Mouse (Mus musculus): Measurements from ENCODE around the gene Snd1. TPM values are rescaled to one million over a fixed set of nuclear protein-coding genes. Genes with fewer than 3 reads are reported as not detected.

Gene Snd1
- polyA plus RNA-seq, 1 experiment, result 35.6 TPM

DNA sequence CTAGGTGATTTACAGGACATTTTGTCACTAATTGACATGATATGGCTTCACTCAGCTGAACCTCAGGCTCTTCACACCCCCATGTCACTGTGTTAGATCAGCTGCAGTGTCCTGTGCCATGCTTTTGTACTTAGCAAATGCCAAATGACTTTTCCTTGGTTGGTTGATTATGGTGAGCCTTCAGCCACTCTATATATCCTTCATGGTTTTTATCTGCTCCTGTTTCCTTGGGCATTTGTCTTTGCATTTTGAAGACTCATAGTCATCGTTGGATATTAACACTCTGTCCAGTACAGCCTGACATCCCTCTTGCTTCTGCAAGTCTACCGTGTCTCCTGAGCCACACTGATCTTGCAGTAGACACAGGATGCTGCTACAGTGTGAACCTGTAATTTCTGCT is 384.2 kb downstream of the Snd1 start:
- H3K27ac ChIP-seq (ENCODE audit: control insufficient read depth, insufficient read depth, low read depth, low read length, poor library complexity), result no peak overlapping the region
- no peaks in the 10 kb centered on the region; the same call in 1 of the 2 replicates for H3K4me1 ChIP-seq (ENCODE audit: control insufficient read depth, insufficient read depth, low read length)
- WGBS, result 87% methylated on average over 2 of the region's 2 CpGs
- TF ChIP-seq CTCF (IDR thresholded peaks at IDR 0.05; ENCODE audit: control insufficient read depth, insufficient read depth, low read length) (no peak), POLR2A (IDR thresholded peaks at IDR 0.05; ENCODE audit: borderline replicate concordance, control insufficient read depth, low read depth, low read length) (no peak)
- H3K4me3 ChIP-seq (replicated peaks; ENCODE audit: control insufficient read depth, low read depth, low read length), result no peak overlapping the region

DNA sequence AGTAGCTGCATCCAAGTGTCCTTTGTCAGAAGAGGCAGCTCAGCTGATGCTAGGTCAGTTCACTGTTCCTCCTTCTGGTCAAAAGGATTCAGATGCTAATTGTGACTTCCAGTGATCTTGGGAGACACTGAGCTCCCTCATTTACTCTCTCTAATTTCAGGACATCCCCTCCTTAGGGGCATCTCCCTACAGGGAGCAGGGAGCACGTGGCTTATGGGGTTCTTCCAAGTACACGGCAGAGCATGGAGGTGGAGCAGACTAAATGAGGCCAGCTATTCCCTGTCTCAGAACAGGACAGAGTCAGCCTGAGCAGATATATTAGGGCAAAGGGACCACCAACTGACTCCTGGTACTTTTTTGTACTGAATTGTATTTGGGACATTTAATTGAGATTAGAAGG is 385.5 kb downstream of the Snd1 start:
- 85% methylated on average over 2 of the region's 2 CpGs for WGBS

DNA sequence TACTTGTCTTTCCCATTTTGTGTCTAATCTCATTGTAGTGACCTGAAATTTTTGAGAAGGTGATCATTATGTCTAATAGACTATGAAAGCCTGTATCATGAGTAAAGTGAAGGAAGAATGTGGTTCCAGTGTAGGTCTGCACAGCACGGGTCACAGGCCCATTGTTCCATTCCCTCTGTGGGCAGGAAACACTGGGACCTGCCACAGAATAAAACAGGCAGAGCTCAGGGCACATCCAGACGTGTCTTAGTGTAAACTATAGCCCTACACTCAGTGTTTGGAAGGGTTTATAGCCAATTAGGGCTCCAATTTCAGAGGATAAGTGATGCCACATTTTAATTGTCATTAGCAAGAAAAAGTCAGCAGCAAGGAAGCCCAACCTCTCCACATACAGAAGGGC is 386.0 kb downstream of the Snd1 start:
- H3K4me3 ChIP-seq (replicated peaks; ENCODE audit: control insufficient read depth, low read depth, low read length), result no peak overlapping the region
- H3K27ac ChIP-seq (ENCODE audit: control insufficient read depth, insufficient read depth, low read depth, low read length, poor library complexity), result no peak overlapping the region
- WGBS, result 60% methylated on average over 2 of the region's 2 CpGs
- no peaks in the 10 kb centered on the region; the same call in none of the 2 replicates for H3K4me1 ChIP-seq (ENCODE audit: control insufficient read depth, insufficient read depth, low read length)
- TF ChIP-seq CTCF (IDR thresholded peaks at IDR 0.05; ENCODE audit: control insufficient read depth, insufficient read depth, low read length) (no peak), POLR2A (IDR thresholded peaks at IDR 0.05; ENCODE audit: borderline replicate concordance, control insufficient read depth, low read depth, low read length) (no peak)

More for the DNA sequence above, 385.5 kb downstream of the Snd1 start:
- H3K27ac ChIP-seq (ENCODE audit: control insufficient read depth, insufficient read depth, low read depth, low read length, poor library complexity), result no peak overlapping the region
- H3K4me1 ChIP-seq (ENCODE audit: control insufficient read depth, insufficient read depth, low read length), result no peaks in the 10 kb centered on the region; the same call in none of the 2 replicates
- no peak overlapping the region for H3K4me3 ChIP-seq (replicated peaks; ENCODE audit: control insufficient read depth, low read depth, low read length)
- TF ChIP-seq POLR2A (IDR thresholded peaks at IDR 0.05; ENCODE audit: borderline replicate concordance, control insufficient read depth, low read depth, low read length), result no peak
- TF ChIP-seq CTCF (IDR thresholded peaks at IDR 0.05; ENCODE audit: control insufficient read depth, insufficient read depth, low read length), result no peak

DNA sequence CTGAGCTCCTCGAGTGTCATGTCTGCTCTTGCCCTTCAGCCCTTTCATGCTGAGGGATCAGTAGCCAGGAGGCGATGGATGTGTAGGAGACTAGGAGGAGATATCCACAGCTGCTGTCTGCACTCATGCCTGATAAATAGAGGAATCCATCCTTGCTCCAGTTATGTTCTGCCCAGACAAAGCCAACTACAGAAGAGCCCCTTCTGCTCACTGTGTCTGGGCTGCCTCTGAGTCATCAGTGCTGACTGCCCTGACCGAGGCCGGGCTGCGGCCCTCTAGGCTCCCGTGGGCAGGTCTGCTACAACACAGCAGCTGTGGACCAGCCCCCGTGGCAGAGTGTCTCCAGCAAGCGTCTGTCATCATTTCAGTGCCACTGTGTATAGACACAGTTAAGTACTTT is 387.4 kb downstream of the Snd1 start:
- WGBS, result 83% methylated on average over 8 of the region's 8 CpGs
- Histone ChIP-seq H3K27ac (ENCODE audit: control insufficient read depth, insufficient read depth, low read depth, low read length, poor library complexity) (no peak overlapping the region), H3K4me3 (replicated peaks; ENCODE audit: control insufficient read depth, low read depth, low read length) (no peak overlapping the region), H3K4me1 (ENCODE audit: control insufficient read depth, insufficient read depth, low read length) (no peaks in the 10 kb centered on the region; the same call in none of the 2 replicates)
- no peak for TF ChIP-seq POLR2A (IDR thresholded peaks at IDR 0.05; ENCODE audit: borderline replicate concordance, control insufficient read depth, low read depth, low read length)
- TF ChIP-seq CTCF (IDR thresholded peaks at IDR 0.05; ENCODE audit: control insufficient read depth, insufficient read depth, low read length), result no peak

DNA sequence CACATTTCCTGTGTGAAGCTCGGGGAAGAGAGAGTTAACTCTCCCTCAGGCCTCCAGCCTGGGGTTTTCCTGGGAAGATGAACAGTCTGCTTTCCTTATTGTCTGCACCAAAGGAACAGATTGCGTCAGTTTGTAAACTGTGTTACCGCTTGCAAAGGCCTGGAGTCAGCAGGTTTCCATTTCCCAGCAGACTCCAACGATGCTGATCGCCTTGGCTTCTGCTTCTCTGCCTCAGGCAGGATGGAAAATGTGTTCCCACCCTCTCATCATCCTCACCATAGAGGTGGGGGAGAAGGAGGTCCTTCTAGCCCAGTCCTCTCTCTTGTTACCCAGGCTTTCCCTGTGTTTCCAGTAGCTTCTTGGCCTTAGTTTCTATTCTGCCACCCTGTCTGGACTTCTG is 389.7 kb downstream of the Snd1 start:
- 69% methylated on average over 5 of the region's 5 CpGs for WGBS
- TF ChIP-seq POLR2A (IDR thresholded peaks at IDR 0.05; ENCODE audit: borderline replicate concordance, control insufficient read depth, low read depth, low read length) (no peak), CTCF (IDR thresholded peaks at IDR 0.05; ENCODE audit: control insufficient read depth, insufficient read depth, low read length) (no peak)
- peaks cover 2% of the 10 kb centered on the region for H3K4me1 ChIP-seq (ENCODE audit: control insufficient read depth, insufficient read depth, low read length)
- no peak overlapping the region for H3K4me3 ChIP-seq (replicated peaks; ENCODE audit: control insufficient read depth, low read depth, low read length)
- H3K27ac ChIP-seq (ENCODE audit: control insufficient read depth, insufficient read depth, low read depth, low read length, poor library complexity), result no peak overlapping the region

DNA sequence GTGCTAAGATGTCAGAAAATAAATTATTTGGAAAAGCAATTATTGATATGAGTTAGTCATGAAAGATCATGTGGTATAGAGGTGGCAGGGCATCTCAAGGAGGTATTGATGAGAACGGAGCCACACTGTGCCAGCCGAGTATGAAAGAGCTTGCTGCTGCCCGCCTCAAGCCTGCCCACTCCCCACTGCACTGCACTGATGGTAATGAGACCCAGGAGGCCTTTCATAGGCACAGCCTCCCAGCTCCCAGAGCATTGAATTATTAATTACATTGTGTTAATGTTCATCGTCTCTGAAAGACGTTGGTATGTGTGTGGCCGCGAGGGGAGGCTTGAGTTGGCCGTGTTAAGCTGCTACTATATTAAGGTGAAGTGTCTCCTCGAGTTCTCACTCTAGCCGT is 390.2 kb downstream of the Snd1 start:
- 90% methylated on average over 10 of the region's 10 CpGs for WGBS
- TF ChIP-seq POLR2A (IDR thresholded peaks at IDR 0.05; ENCODE audit: borderline replicate concordance, control insufficient read depth, low read depth, low read length) (no peak), CTCF (IDR thresholded peaks at IDR 0.05; ENCODE audit: control insufficient read depth, insufficient read depth, low read length) (no peak)
- Histone ChIP-seq H3K4me3 (replicated peaks; ENCODE audit: control insufficient read depth, low read depth, low read length) (no peak overlapping the region), H3K4me1 (ENCODE audit: control insufficient read depth, insufficient read depth, low read length) (peaks cover 2% of the 10 kb centered on the region), H3K27ac (ENCODE audit: control insufficient read depth, insufficient read depth, low read depth, low read length, poor library complexity) (no peak overlapping the region)

DNA sequence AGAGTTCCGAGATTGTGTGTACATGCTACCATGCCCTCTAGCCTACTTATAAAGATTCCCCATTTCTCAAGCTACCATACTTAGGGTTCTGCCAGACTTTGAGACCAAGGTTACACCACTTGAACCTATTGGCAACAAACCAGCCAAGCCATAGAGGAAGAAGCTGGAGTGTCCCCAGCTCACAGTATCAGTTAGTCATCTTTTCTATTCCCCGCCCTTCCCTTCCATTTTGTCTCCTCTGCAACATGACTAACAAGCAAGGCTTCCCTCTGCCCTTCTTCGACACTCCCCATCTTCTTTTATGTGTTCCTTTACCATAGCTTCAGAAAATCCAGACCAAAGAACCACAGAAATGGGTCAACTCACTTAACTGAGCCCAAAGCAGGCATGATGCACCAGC is 391.3 kb downstream of the Snd1 start:
- Histone ChIP-seq H3K4me1 (ENCODE audit: control insufficient read depth, insufficient read depth, low read length) (peaks cover 2% of the 10 kb centered on the region), H3K27ac (ENCODE audit: control insufficient read depth, insufficient read depth, low read depth, low read length, poor library complexity) (no peak overlapping the region), H3K4me3 (replicated peaks; ENCODE audit: control insufficient read depth, low read depth, low read length) (no peak overlapping the region)
- TF ChIP-seq CTCF (IDR thresholded peaks at IDR 0.05; ENCODE audit: control insufficient read depth, insufficient read depth, low read length) (no peak), POLR2A (IDR thresholded peaks at IDR 0.05; ENCODE audit: borderline replicate concordance, control insufficient read depth, low read depth, low read length) (no peak)
- 86% methylated on average over 3 of the region's 3 CpGs for WGBS

DNA sequence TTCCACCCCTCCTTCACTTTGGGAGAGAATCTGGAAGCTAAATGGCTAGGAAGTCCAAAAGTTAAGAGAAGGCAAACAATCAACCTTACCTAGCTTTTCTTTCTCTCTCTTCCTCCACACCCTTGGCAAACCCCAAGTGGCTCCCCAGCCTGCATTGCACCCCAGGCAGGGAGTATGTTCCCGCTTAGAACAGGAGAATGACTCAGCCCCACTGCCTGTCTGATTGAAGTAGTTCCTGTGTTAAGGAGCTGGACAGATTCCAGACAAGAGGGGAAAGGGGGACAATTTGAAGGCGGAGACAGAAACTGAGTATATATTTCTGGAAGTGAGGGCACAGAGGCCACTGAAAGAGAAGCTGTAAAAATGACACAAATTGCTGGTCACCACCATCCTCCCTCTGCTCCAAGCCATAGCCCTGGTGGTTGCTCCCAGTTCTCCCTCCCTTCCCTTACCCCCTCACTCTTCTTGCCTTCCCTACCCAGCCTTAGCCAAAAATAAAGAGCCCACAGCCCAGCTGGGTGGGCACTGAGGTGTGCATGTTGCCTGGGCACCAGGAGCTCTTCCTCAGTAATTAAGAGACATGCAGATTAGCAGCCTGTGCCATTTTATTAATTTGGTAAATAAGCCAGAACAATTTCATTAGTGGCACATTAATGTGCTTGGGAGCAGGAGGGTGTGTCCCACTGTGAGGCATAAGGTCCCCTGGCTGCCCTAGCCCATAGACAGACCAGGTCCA is 392.7 kb downstream of the Snd1 start:
- 26% methylated on average over 2 of the region's 2 CpGs for WGBS
- peaks cover 2% of the 10 kb centered on the region for H3K4me1 ChIP-seq (ENCODE audit: control insufficient read depth, insufficient read depth, low read length)
- no peak for TF ChIP-seq CTCF (IDR thresholded peaks at IDR 0.05; ENCODE audit: control insufficient read depth, insufficient read depth, low read length)
- no peak for TF ChIP-seq POLR2A (IDR thresholded peaks at IDR 0.05; ENCODE audit: borderline replicate concordance, control insufficient read depth, low read depth, low read length)
- no peak overlapping the region for H3K27ac ChIP-seq (ENCODE audit: control insufficient read depth, insufficient read depth, low read depth, low read length, poor library complexity)
- H3K4me3 ChIP-seq (replicated peaks; ENCODE audit: control insufficient read depth, low read depth, low read length), result no peak overlapping the region
